Mouse (Mus musculus): Measurements from ENCODE around the gene Hoxa11.

The Hoxa11 gene

GRCm38 (mm10) chr6:52268341-52268740, 22.7 kb upstream of the Hoxa11 start:
- Histone ChIP-seq H3K9me3 (ENCODE audit: low read length) (no peaks in the 10 kb centered on the region), H3K4me1 (replicated peaks; ENCODE audit: low read depth, low read length) (peaks cover 51% of the 10 kb centered on the region), H3K4me3 (replicated peaks; ENCODE audit: low read length) (no peak overlapping the region), H3K36me3 (ENCODE audit: insufficient read depth, low read length) (no peaks in the 10 kb centered on the region), H3K27me3 (ENCODE audit: insufficient read depth, low read length) (peaks cover 95% of the 10 kb centered on the region)
- TF ChIP-seq NANOG (IDR thresholded peaks at IDR 0.05; ENCODE audit: borderline replicate concordance, low read length) = no peak
- TF ChIP-seq CTCF (conservative IDR thresholded peaks at IDR 0.05; ENCODE audit: low read length) = no peak
- TF ChIP-seq POU5F1 (IDR thresholded peaks at IDR 0.05; ENCODE audit: borderline replicate concordance, low read length) = no peak

DNA sequence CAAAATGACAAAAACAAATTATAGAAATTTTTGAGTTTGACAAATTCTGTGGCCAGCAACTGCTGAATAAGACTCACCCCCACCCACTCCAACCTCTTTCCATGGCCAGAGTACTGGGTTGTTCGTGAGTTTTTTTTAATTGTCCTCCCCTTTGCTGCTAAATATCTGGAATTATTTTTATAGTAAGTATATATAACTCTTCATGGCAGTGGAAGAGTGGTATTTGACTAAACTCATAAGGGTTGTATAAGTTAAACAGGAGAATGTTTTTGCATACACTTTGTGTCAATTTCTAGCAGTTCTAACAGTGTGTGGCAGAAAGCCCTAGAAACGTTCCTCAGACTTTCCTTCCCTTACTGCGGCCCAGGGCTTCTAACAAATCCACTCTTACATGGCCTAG, 22.1 kb upstream of the Hoxa11 start:
- Histone ChIP-seq H3K4me1 (replicated peaks; ENCODE audit: low read depth, low read length) (peaks cover 52% of the 10 kb centered on the region), H3K4me3 (replicated peaks; ENCODE audit: low read length) (no peak overlapping the region), H3K36me3 (ENCODE audit: insufficient read depth, low read length) (no peaks in the 10 kb centered on the region), H3K9me3 (ENCODE audit: low read length) (no peaks in the 10 kb centered on the region), H3K27me3 (ENCODE audit: insufficient read depth, low read length) (peaks cover 95% of the 10 kb centered on the region)
- TF ChIP-seq CTCF (conservative IDR thresholded peaks at IDR 0.05; ENCODE audit: low read length) = no peak
- TF ChIP-seq POU5F1 (IDR thresholded peaks at IDR 0.05; ENCODE audit: borderline replicate concordance, low read length) = no peak
- no peak for TF ChIP-seq NANOG (IDR thresholded peaks at IDR 0.05; ENCODE audit: borderline replicate concordance, low read length)

DNA sequence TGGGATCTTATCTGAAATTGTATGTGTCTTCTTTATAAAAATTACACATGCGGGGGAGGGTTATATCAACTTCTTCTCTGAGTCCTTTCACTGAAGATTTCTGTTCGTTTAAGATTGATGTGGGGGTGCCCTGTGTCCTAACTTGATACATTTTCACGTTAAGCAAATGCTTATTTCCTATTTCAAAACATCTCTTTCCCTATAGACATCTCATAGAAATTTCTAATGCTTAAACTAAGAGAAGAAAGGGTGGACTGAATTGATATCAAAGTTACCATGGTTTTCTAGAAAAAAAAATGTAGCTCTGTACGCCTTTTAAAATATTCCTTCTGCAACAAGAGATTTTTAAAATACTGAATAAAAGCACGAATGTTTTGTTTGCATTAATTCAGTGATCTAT, 21.6 kb upstream of the Hoxa11 start:
- TF ChIP-seq POU5F1 (IDR thresholded peaks at IDR 0.05; ENCODE audit: borderline replicate concordance, low read length) (no peak), NANOG (IDR thresholded peaks at IDR 0.05; ENCODE audit: borderline replicate concordance, low read length) (no peak), CTCF (conservative IDR thresholded peaks at IDR 0.05; ENCODE audit: low read length) (no peak)

GRCm38 (mm10) chr6:52266666-52266985, 21.0 kb upstream of the Hoxa11 start:
- no peaks in the 10 kb centered on the region for H3K36me3 ChIP-seq (ENCODE audit: insufficient read depth, low read length)
- H3K4me1 ChIP-seq (replicated peaks; ENCODE audit: low read depth, low read length) = peaks cover 58% of the 10 kb centered on the region
- no peak overlapping the region for H3K4me3 ChIP-seq (replicated peaks; ENCODE audit: low read length)
- H3K9me3 ChIP-seq (ENCODE audit: low read length) = no peaks in the 10 kb centered on the region
- H3K27me3 ChIP-seq (ENCODE audit: insufficient read depth, low read length) = peaks cover 97% of the 10 kb centered on the region
- TF ChIP-seq CTCF (conservative IDR thresholded peaks at IDR 0.05; ENCODE audit: low read length) (no peak), NANOG (IDR thresholded peaks at IDR 0.05; ENCODE audit: borderline replicate concordance, low read length) (no peak), POU5F1 (IDR thresholded peaks at IDR 0.05; ENCODE audit: borderline replicate concordance, low read length) (no peak)

More for the DNA sequence above, 21.6 kb upstream of the Hoxa11 start:
- Histone ChIP-seq H3K4me1 (replicated peaks; ENCODE audit: low read depth, low read length) (peaks cover 57% of the 10 kb centered on the region), H3K36me3 (ENCODE audit: insufficient read depth, low read length) (no peaks in the 10 kb centered on the region), H3K27me3 (ENCODE audit: insufficient read depth, low read length) (peaks cover 95% of the 10 kb centered on the region), H3K4me3 (replicated peaks; ENCODE audit: low read length) (no peak overlapping the region), H3K9me3 (ENCODE audit: low read length) (no peaks in the 10 kb centered on the region)

- H3K9me3 ChIP-seq (ENCODE audit: low read length) = no peaks in the 10 kb centered on the region
- H3K4me1 ChIP-seq (replicated peaks; ENCODE audit: low read depth, low read length) = peaks cover 60% of the 10 kb centered on the region
- H3K4me3 ChIP-seq (replicated peaks; ENCODE audit: low read length) = no peak overlapping the region
- peaks cover 97% of the 10 kb centered on the region for H3K27me3 ChIP-seq (ENCODE audit: insufficient read depth, low read length)
- TF ChIP-seq NANOG (IDR thresholded peaks at IDR 0.05; ENCODE audit: borderline replicate concordance, low read length) = no peak
- TF ChIP-seq CTCF (conservative IDR thresholded peaks at IDR 0.05; ENCODE audit: low read length) = no peak
- no peak for TF ChIP-seq POU5F1 (IDR thresholded peaks at IDR 0.05; ENCODE audit: borderline replicate concordance, low read length)
- H3K36me3 ChIP-seq (ENCODE audit: insufficient read depth, low read length) = no peaks in the 10 kb centered on the region
Measured at GRCm38 (mm10) chr6:52265913-52266665, 20.5 kb upstream of the Hoxa11 start.

GRCm38 (mm10) chr6:52265306-52265912, 19.8 kb upstream of the Hoxa11 start:
- Histone ChIP-seq H3K27me3 (ENCODE audit: insufficient read depth, low read length) (peaks cover 94% of the 10 kb centered on the region), H3K4me3 (replicated peaks; ENCODE audit: low read length) (no peak overlapping the region), H3K9me3 (ENCODE audit: low read length) (no peaks in the 10 kb centered on the region), H3K4me1 (replicated peaks; ENCODE audit: low read depth, low read length) (peaks cover 55% of the 10 kb centered on the region), H3K36me3 (ENCODE audit: insufficient read depth, low read length) (no peaks in the 10 kb centered on the region)
- TF ChIP-seq CTCF (conservative IDR thresholded peaks at IDR 0.05; ENCODE audit: low read length) (no peak), POU5F1 (IDR thresholded peaks at IDR 0.05; ENCODE audit: borderline replicate concordance, low read length) (no peak), NANOG (IDR thresholded peaks at IDR 0.05; ENCODE audit: borderline replicate concordance, low read length) (no peak)

DNA sequence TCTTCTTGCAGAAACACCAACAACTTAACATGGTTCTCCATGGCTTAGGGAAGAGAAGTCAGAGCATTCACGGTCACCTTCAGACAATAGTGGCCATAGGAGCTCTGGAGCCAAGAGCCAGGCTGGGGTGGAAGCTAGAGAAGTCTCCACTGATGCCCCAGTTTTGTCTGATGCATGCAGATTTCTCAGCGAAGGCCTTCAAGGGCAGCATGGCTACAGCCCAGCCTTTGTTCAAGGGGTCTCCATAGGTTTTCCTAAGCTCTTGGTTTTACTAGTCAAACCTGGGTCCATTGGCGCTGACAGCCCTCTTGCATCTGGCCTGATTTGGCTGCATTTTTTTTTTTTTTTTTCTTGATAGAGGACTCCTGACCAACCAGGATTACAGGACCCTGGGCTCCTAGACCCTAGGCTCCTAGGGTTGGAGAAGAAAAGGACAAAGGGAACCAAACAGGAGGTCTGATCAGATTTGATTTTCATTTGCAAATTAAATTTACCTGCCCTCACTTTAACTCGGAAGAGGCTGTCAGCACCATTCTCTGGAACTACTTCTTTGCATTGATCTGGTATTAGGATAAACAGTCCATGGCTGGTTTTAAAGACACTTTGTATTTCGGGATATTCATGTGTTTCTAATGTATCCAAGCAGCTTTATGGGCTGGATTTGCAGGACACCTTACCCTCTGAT, 18.6 kb upstream of the Hoxa11 start:
- TF ChIP-seq POU5F1 (IDR thresholded peaks at IDR 0.05; ENCODE audit: borderline replicate concordance, low read length) (no peak), NANOG (IDR thresholded peaks at IDR 0.05; ENCODE audit: borderline replicate concordance, low read length) (no peak), CTCF (conservative IDR thresholded peaks at IDR 0.05; ENCODE audit: low read length) (no peak)
- Histone ChIP-seq H3K36me3 (ENCODE audit: insufficient read depth, low read length) (no peaks in the 10 kb centered on the region), H3K27me3 (ENCODE audit: insufficient read depth, low read length) (peaks cover 91% of the 10 kb centered on the region)

GRCm38 (mm10) chr6:52263321-52263585, 17.6 kb upstream of the Hoxa11 start:
- H3K4me1 ChIP-seq (replicated peaks; ENCODE audit: low read depth, low read length) = peaks cover 46% of the 10 kb centered on the region
- no peaks in the 10 kb centered on the region for H3K9me3 ChIP-seq (ENCODE audit: low read length)
- H3K36me3 ChIP-seq (ENCODE audit: insufficient read depth, low read length) = no peaks in the 10 kb centered on the region
- no peak overlapping the region for H3K4me3 ChIP-seq (replicated peaks; ENCODE audit: low read length)
- no peak for TF ChIP-seq CTCF (conservative IDR thresholded peaks at IDR 0.05; ENCODE audit: low read length)
- TF ChIP-seq POU5F1 (IDR thresholded peaks at IDR 0.05; ENCODE audit: borderline replicate concordance, low read length) = no peak
- no peak for TF ChIP-seq NANOG (IDR thresholded peaks at IDR 0.05; ENCODE audit: borderline replicate concordance, low read length)
- peaks cover 91% of the 10 kb centered on the region for H3K27me3 ChIP-seq (ENCODE audit: insufficient read depth, low read length)

More for the DNA sequence above, 18.6 kb upstream of the Hoxa11 start:
- Histone ChIP-seq H3K4me3 (replicated peaks; ENCODE audit: low read length) (no peak overlapping the region), H3K4me1 (replicated peaks; ENCODE audit: low read depth, low read length) (peaks cover 54% of the 10 kb centered on the region), H3K9me3 (ENCODE audit: low read length) (no peaks in the 10 kb centered on the region)

Measured in E14TG2a.4 (cell line).